Mouse (Mus musculus): ENCODE results near the gene Actn4.

GRCm38 (mm10) chr7:28902809-28903208, 59.3 kb downstream of the Actn4 start:
- TF ChIP-seq CTCF (conservative IDR thresholded peaks at IDR 0.05; ENCODE audit: insufficient read depth, insufficient read length, low read depth, low read length), result no peak
- no peak for TF ChIP-seq POLR2A (IDR thresholded peaks at IDR 0.05; ENCODE audit: low read depth, low read length)
